Mouse (Mus musculus): Measurements from ENCODE around the gene Tspan31.
A peak's percentile ranks its signal among the peaks of the same experiment; 100 is the strongest.

Tspan31 gene

DNA sequence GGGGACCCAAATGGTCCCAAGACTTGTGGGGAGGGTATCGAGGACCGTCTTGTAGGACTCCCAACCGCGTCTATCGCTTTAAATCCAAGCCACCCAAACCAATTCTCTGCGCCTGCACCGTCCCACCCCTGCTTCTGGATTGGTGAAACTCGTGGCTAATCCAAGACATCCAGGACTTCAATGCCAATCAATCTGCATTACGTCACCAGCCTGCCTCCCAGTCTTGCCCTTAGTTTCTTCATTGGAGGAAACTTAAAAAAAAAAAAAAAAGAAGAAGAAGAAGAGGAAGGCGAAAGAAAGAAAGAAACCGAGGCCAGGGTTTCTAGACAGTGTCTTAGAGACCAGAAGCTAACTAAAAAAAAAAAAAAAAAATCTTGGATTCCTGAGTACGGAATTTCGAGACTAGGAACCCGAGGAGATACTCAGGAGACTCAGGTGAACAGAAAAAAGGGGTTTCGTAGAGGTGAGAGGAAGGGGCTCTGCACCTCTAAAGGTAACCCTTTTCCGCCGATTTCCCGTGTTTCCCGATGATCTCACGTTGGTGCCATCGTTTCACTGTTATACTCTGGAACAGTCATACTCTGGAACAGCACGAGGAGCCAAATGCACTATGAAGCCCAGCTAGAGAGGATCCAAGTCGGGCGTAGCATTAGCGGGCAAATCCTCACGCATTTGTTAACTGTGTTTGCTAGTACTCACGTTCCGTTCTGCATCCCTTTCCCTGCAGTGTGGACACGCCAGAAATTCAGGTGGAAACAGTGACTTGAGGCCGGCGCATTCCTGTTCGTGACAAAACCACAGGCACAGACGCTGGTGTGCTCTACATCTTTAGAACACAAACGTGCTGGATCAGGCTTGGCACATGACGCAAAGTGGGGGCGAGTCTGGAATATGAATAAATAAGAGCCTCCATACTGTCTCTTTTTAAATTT is at the start of gene Tspan31:
Gene Tspan31 (minus strand): TSS at position 75 of the 932 bp plus-strand sequence.
- no peaks in the 10 kb centered on the region for H3K9me3 ChIP-seq (ENCODE audit: low read length)
- H3K4me3 ChIP-seq (replicated peaks; ENCODE audit: low read length), result peak within 1 kb of the TSS; percentile 88
- no peak for TF ChIP-seq NANOG (IDR thresholded peaks at IDR 0.05; ENCODE audit: borderline replicate concordance, low read length)
- TF ChIP-seq CTCF (conservative IDR thresholded peaks at IDR 0.05; ENCODE audit: low read length), result no peak
- no peak for TF ChIP-seq POU5F1 (IDR thresholded peaks at IDR 0.05; ENCODE audit: borderline replicate concordance, low read length)
- peaks cover 61% of the 10 kb centered on the region for H3K4me1 ChIP-seq (replicated peaks; ENCODE audit: low read depth, low read length)
- H3K36me3 ChIP-seq (ENCODE audit: insufficient read depth, low read length), result peaks cover 38% of the 10 kb centered on the region
- peaks cover 8% of the 10 kb centered on the region for H3K27me3 ChIP-seq (ENCODE audit: insufficient read depth, low read length)

DNA sequence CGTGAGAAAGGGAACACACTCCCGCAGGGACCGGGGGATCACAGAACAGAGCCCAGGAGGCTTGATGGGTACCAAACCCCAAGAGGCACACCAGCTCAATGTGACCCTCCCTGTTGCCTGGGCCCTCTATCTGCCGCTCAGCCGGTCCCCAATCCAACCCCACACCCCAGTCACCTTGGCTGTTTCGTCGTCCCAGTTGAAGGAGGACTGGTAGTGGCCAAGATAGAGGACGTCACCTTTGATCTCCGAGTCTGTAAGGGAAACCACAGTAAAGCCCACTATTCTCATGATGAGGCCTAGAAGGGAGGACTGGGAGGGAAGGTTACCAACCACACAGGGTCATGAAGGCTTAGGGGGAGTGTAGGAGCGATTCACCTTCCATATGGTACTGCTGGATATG is 49.2 kb upstream of the Tspan31 start:
- Histone ChIP-seq H3K9me3 (ENCODE audit: low read length) (no peaks in the 10 kb centered on the region), H3K4me1 (replicated peaks; ENCODE audit: low read depth, low read length) (peaks cover 44% of the 10 kb centered on the region), H3K27me3 (ENCODE audit: insufficient read depth, low read length) (no peaks in the 10 kb centered on the region), H3K4me3 (replicated peaks; ENCODE audit: low read length) (no peak overlapping the region), H3K36me3 (ENCODE audit: insufficient read depth, low read length) (peaks cover 50% of the 10 kb centered on the region)
- no peak for TF ChIP-seq CTCF (conservative IDR thresholded peaks at IDR 0.05; ENCODE audit: low read length)
- no peak for TF ChIP-seq POU5F1 (IDR thresholded peaks at IDR 0.05; ENCODE audit: borderline replicate concordance, low read length)
- no peak for TF ChIP-seq NANOG (IDR thresholded peaks at IDR 0.05; ENCODE audit: borderline replicate concordance, low read length)

DNA sequence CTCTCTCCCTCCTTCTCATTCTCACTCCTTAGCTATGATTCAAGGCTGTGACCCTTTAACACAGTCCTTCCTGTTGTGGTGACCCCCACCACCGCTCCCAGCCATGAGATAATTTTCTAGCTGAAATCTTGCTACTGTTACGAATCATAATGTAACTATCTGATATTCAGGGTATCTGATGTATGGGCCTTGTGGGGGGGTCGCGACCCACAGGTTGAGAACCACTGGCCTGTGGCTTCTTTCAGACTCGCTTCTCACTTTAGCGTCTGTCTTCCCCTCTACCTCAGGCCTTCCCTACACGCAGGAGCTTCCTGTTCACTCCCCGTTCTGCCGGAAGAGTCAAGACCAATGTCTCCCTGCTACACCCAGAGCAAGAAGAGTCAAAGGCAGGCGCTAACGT is 48.4 kb upstream of the Tspan31 start:
- Histone ChIP-seq H3K9me3 (ENCODE audit: low read length) (no peaks in the 10 kb centered on the region), H3K36me3 (ENCODE audit: insufficient read depth, low read length) (peaks cover 54% of the 10 kb centered on the region), H3K4me1 (replicated peaks; ENCODE audit: low read depth, low read length) (peaks cover 49% of the 10 kb centered on the region), H3K27me3 (ENCODE audit: insufficient read depth, low read length) (no peaks in the 10 kb centered on the region), H3K4me3 (replicated peaks; ENCODE audit: low read length) (no peak overlapping the region)
- TF ChIP-seq CTCF (conservative IDR thresholded peaks at IDR 0.05; ENCODE audit: low read length), result no peak
- TF ChIP-seq NANOG (IDR thresholded peaks at IDR 0.05; ENCODE audit: borderline replicate concordance, low read length), result no peak
- no peak for TF ChIP-seq POU5F1 (IDR thresholded peaks at IDR 0.05; ENCODE audit: borderline replicate concordance, low read length)

DNA sequence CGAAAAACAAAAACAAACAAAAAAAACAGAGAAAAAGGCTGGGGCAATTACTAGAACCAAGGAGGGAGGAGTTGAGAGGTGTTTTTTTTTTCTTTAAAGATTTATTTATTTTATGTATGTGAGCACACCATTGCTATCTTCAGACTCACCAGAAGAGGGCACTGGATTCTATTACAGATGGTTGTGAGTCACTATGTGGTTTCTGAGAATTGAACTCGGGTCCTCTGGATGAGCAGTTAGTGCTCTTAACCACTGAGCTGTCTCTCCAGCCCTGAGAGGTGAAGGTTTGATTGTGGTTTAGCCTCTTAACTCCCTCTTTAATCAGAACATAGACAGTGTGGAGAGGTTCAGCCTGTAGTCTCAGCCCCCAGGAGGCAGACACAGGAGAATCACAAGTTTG is 45.0 kb upstream of the Tspan31 start:
- no peaks in the 10 kb centered on the region for H3K27me3 ChIP-seq (ENCODE audit: insufficient read depth, low read length)
- H3K36me3 ChIP-seq (ENCODE audit: insufficient read depth, low read length), result peaks cover 54% of the 10 kb centered on the region
- H3K9me3 ChIP-seq (ENCODE audit: low read length), result no peaks in the 10 kb centered on the region
- TF ChIP-seq NANOG (IDR thresholded peaks at IDR 0.05; ENCODE audit: borderline replicate concordance, low read length), result no peak
- TF ChIP-seq CTCF (conservative IDR thresholded peaks at IDR 0.05; ENCODE audit: low read length), result peak; percentile 59
- no peak for TF ChIP-seq POU5F1 (IDR thresholded peaks at IDR 0.05; ENCODE audit: borderline replicate concordance, low read length)
- peaks cover 48% of the 10 kb centered on the region for H3K4me1 ChIP-seq (replicated peaks; ENCODE audit: low read depth, low read length)
- no peak overlapping the region for H3K4me3 ChIP-seq (replicated peaks; ENCODE audit: low read length)

GRCm38 (mm10) chr10:127114408-127114807 is 44.3 kb upstream of the Tspan31 start:
- Histone ChIP-seq H3K36me3 (ENCODE audit: insufficient read depth, low read length) (peaks cover 50% of the 10 kb centered on the region), H3K27me3 (ENCODE audit: insufficient read depth, low read length) (no peaks in the 10 kb centered on the region), H3K4me3 (replicated peaks; ENCODE audit: low read length) (no peak overlapping the region), H3K4me1 (replicated peaks; ENCODE audit: low read depth, low read length) (peaks cover 45% of the 10 kb centered on the region), H3K9me3 (ENCODE audit: low read length) (no peaks in the 10 kb centered on the region)
- no peak for TF ChIP-seq NANOG (IDR thresholded peaks at IDR 0.05; ENCODE audit: borderline replicate concordance, low read length)
- TF ChIP-seq CTCF (conservative IDR thresholded peaks at IDR 0.05; ENCODE audit: low read length), result no peak
- TF ChIP-seq POU5F1 (IDR thresholded peaks at IDR 0.05; ENCODE audit: borderline replicate concordance, low read length), result no peak

GRCm38 (mm10) chr10:127111001-127111887 is 41.2 kb upstream of the Tspan31 start:
- no peak overlapping the region for H3K4me3 ChIP-seq (replicated peaks; ENCODE audit: low read length)
- H3K36me3 ChIP-seq (ENCODE audit: insufficient read depth, low read length), result peaks cover 29% of the 10 kb centered on the region
- no peaks in the 10 kb centered on the region for H3K9me3 ChIP-seq (ENCODE audit: low read length)
- TF ChIP-seq POU5F1 (IDR thresholded peaks at IDR 0.05; ENCODE audit: borderline replicate concordance, low read length), result no peak
- peak; percentile 37 for TF ChIP-seq CTCF (conservative IDR thresholded peaks at IDR 0.05; ENCODE audit: low read length)
- H3K27me3 ChIP-seq (ENCODE audit: insufficient read depth, low read length), result no peaks in the 10 kb centered on the region
- H3K4me1 ChIP-seq (replicated peaks; ENCODE audit: low read depth, low read length), result peaks cover 26% of the 10 kb centered on the region

DNA sequence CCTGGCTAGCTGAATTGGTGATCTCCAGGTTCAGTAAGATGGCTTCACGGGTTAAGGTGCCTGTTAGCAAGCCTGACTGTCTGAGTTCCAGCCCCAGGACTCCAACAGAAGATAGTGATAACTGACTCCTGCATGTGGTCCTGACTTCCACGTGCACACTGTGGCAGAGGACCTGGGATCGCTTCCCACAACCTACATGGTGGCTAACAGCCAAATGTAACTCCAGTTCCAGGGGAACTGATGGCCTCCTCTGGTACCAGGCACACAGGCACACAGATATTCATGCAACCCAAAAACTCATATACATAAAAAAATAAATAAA is 38.2 kb upstream of the Tspan31 start:
- Histone ChIP-seq H3K9me3 (ENCODE audit: low read length) (no peaks in the 10 kb centered on the region), H3K27me3 (ENCODE audit: insufficient read depth, low read length) (no peaks in the 10 kb centered on the region), H3K4me3 (replicated peaks; ENCODE audit: low read length) (no peak overlapping the region), H3K36me3 (ENCODE audit: insufficient read depth, low read length) (peaks cover 14% of the 10 kb centered on the region), H3K4me1 (replicated peaks; ENCODE audit: low read depth, low read length) (peaks cover 26% of the 10 kb centered on the region)
- no peak for TF ChIP-seq NANOG (IDR thresholded peaks at IDR 0.05; ENCODE audit: borderline replicate concordance, low read length)
- no peak for TF ChIP-seq POU5F1 (IDR thresholded peaks at IDR 0.05; ENCODE audit: borderline replicate concordance, low read length)
- no peak for TF ChIP-seq CTCF (conservative IDR thresholded peaks at IDR 0.05; ENCODE audit: low read length)

GRCm38 (mm10) chr10:127107563-127108261 is 37.6 kb upstream of the Tspan31 start:
- Histone ChIP-seq H3K4me1 (replicated peaks; ENCODE audit: low read depth, low read length) (peaks cover 25% of the 10 kb centered on the region), H3K4me3 (replicated peaks; ENCODE audit: low read length) (no peak overlapping the region), H3K36me3 (ENCODE audit: insufficient read depth, low read length) (peaks cover 14% of the 10 kb centered on the region), H3K9me3 (ENCODE audit: low read length) (no peaks in the 10 kb centered on the region), H3K27me3 (ENCODE audit: insufficient read depth, low read length) (no peaks in the 10 kb centered on the region)
- no peak for TF ChIP-seq POU5F1 (IDR thresholded peaks at IDR 0.05; ENCODE audit: borderline replicate concordance, low read length)
